Mouse (Mus musculus): ENCODE measurements around the gene Mgat5. TPM values are rescaled to one million over a fixed set of nuclear protein-coding genes. Genes with fewer than 3 reads are reported as not detected.
A peak's percentile ranks its signal among the peaks of the same experiment; 100 is the strongest.

Gene Mgat5
- polyA plus RNA-seq, 1 experiment, result 4.9 TPM

GRCm38 (mm10) chr1:127319768-127320167 lies 115.0 kb downstream of the Mgat5 start:
- Histone ChIP-seq H3K4me1 (ENCODE audit: control insufficient read depth, insufficient read depth, insufficient read length) (peaks cover 13% of the 10 kb centered on the region; the same call in 1 of the 2 replicates), H3K4me3 (ENCODE audit: extremely low read depth, insufficient read depth, insufficient read length) (no peak overlapping the region), H3K36me3 (ENCODE audit: control insufficient read depth, insufficient read depth, low read length) (peaks cover 4% of the 10 kb centered on the region; the same call in 1 of the 2 replicates), H3K27ac (ENCODE audit: insufficient read depth, low read length) (no peak overlapping the region; the same call in 1 of the 2 replicates), H3K27me3 (ENCODE audit: control insufficient read depth, insufficient read depth, low read length) (no peaks in the 10 kb centered on the region)
- WGBS, result 68% methylated on average over 6 of the region's 6 CpGs
- no peak for TF ChIP-seq POLR2A (IDR thresholded peaks at IDR 0.05; ENCODE audit: low read depth, low read length)
- no peak for DNase-seq (ENCODE audit: low read depth in 1 of 2, low spot score in 2 of 2)

GRCm38 (mm10) chr1:127320956-127321355 lies 116.1 kb downstream of the Mgat5 start:
- DNase-seq (ENCODE audit: low read depth in 1 of 2, low spot score in 2 of 2), result no peak
- H3K27me3 ChIP-seq (ENCODE audit: control insufficient read depth, insufficient read depth, low read length), result no peaks in the 10 kb centered on the region
- H3K4me3 ChIP-seq (ENCODE audit: extremely low read depth, insufficient read depth, insufficient read length), result no peak overlapping the region
- H3K4me1 ChIP-seq (ENCODE audit: control insufficient read depth, insufficient read depth, insufficient read length), result peaks cover 11% of the 10 kb centered on the region; the same call in 1 of the 2 replicates
- H3K27ac ChIP-seq (ENCODE audit: insufficient read depth, low read length), result no peak overlapping the region
- 87% methylated on average over 10 of the region's 10 CpGs for WGBS
- H3K36me3 ChIP-seq (ENCODE audit: control insufficient read depth, insufficient read depth, low read length), result peaks cover 4% of the 10 kb centered on the region; the same call in 1 of the 2 replicates
- TF ChIP-seq CTCF (IDR thresholded peaks at IDR 0.05; ENCODE audit: extremely low read depth, insufficient read depth, insufficient read length, insufficient replicate concordance) (no peak), POLR2A (IDR thresholded peaks at IDR 0.05; ENCODE audit: low read depth, low read length) (no peak)

- peak overlapping the region; percentile 32; the same call in 1 of the 2 replicates for H3K27ac ChIP-seq (ENCODE audit: insufficient read depth, low read length)
Measured at GRCm38 (mm10) chr1:127321638-127322037, 116.8 kb downstream of the Mgat5 start.

GRCm38 (mm10) chr1:127322169-127322805 lies 117.5 kb downstream of the Mgat5 start:
- DNase-seq (ENCODE audit: low read depth in 1 of 2, low spot score in 2 of 2), result peak in 1 of 2 experiments; percentile 51

More at GRCm38 (mm10) chr1:127321638-127322037, 116.8 kb downstream of the Mgat5 start:
- Histone ChIP-seq H3K4me3 (ENCODE audit: extremely low read depth, insufficient read depth, insufficient read length) (no peak overlapping the region), H3K27me3 (ENCODE audit: control insufficient read depth, insufficient read depth, low read length) (no peaks in the 10 kb centered on the region), H3K4me1 (ENCODE audit: control insufficient read depth, insufficient read depth, insufficient read length) (peaks cover 11% of the 10 kb centered on the region; the same call in 1 of the 2 replicates), H3K36me3 (ENCODE audit: control insufficient read depth, insufficient read depth, low read length) (peaks cover 4% of the 10 kb centered on the region; the same call in 1 of the 2 replicates)
- 4% methylated on average over 3 of the region's 3 CpGs for WGBS
- TF ChIP-seq CTCF (IDR thresholded peaks at IDR 0.05; ENCODE audit: extremely low read depth, insufficient read depth, insufficient read length, insufficient replicate concordance) (no peak), POLR2A (IDR thresholded peaks at IDR 0.05; ENCODE audit: low read depth, low read length) (no peak)
- DNase-seq (ENCODE audit: low read depth in 1 of 2, low spot score in 2 of 2), result no peak

GRCm38 (mm10) chr1:127325601-127326198 lies 120.9 kb downstream of the Mgat5 start:
- Histone ChIP-seq H3K4me1 (ENCODE audit: control insufficient read depth, insufficient read depth, insufficient read length) (peaks cover 5% of the 10 kb centered on the region; the same call in 1 of the 2 replicates), H3K27ac (ENCODE audit: insufficient read depth, low read length) (no peak overlapping the region), H3K27me3 (ENCODE audit: control insufficient read depth, insufficient read depth, low read length) (no peaks in the 10 kb centered on the region), H3K4me3 (ENCODE audit: extremely low read depth, insufficient read depth, insufficient read length) (no peak overlapping the region), H3K36me3 (ENCODE audit: control insufficient read depth, insufficient read depth, low read length) (peaks cover 4% of the 10 kb centered on the region; the same call in 1 of the 2 replicates)
- TF ChIP-seq CTCF (IDR thresholded peaks at IDR 0.05; ENCODE audit: extremely low read depth, insufficient read depth, insufficient read length, insufficient replicate concordance) (no peak), POLR2A (IDR thresholded peaks at IDR 0.05; ENCODE audit: low read depth, low read length) (no peak)
- no peak for DNase-seq (ENCODE audit: low read depth in 1 of 2, low spot score in 2 of 2)
- 85% methylated on average over 8 of the region's 8 CpGs for WGBS

More at GRCm38 (mm10) chr1:127322169-127322805, 117.5 kb downstream of the Mgat5 start:
- Histone ChIP-seq H3K4me1 (ENCODE audit: control insufficient read depth, insufficient read depth, insufficient read length) (peaks cover 11% of the 10 kb centered on the region; the same call in 1 of the 2 replicates), H3K27me3 (ENCODE audit: control insufficient read depth, insufficient read depth, low read length) (no peaks in the 10 kb centered on the region), H3K27ac (ENCODE audit: insufficient read depth, low read length) (peak overlapping the region; percentile 32; the same call in 1 of the 2 replicates), H3K36me3 (ENCODE audit: control insufficient read depth, insufficient read depth, low read length) (peaks cover 4% of the 10 kb centered on the region; the same call in 1 of the 2 replicates), H3K4me3 (ENCODE audit: extremely low read depth, insufficient read depth, insufficient read length) (no peak overlapping the region)
- WGBS, result 42% methylated on average over 5 of the region's 5 CpGs
- TF ChIP-seq POLR2A (IDR thresholded peaks at IDR 0.05; ENCODE audit: low read depth, low read length) (no peak), CTCF (IDR thresholded peaks at IDR 0.05; ENCODE audit: extremely low read depth, insufficient read depth, insufficient read length, insufficient replicate concordance) (no peak)

GRCm38 (mm10) chr1:127327773-127328172 lies 123.0 kb downstream of the Mgat5 start:
- WGBS, result 90% methylated on average over 6 of the region's 6 CpGs
- Histone ChIP-seq H3K4me1 (ENCODE audit: control insufficient read depth, insufficient read depth, insufficient read length) (no peaks in the 10 kb centered on the region), H3K4me3 (ENCODE audit: extremely low read depth, insufficient read depth, insufficient read length) (no peak overlapping the region), H3K27ac (ENCODE audit: insufficient read depth, low read length) (no peak overlapping the region), H3K27me3 (ENCODE audit: control insufficient read depth, insufficient read depth, low read length) (no peaks in the 10 kb centered on the region), H3K36me3 (ENCODE audit: control insufficient read depth, insufficient read depth, low read length) (no peaks in the 10 kb centered on the region)
- DNase-seq (ENCODE audit: low read depth in 1 of 2, low spot score in 2 of 2), result no peak
- no peak for TF ChIP-seq CTCF (IDR thresholded peaks at IDR 0.05; ENCODE audit: extremely low read depth, insufficient read depth, insufficient read length, insufficient replicate concordance)
- TF ChIP-seq POLR2A (IDR thresholded peaks at IDR 0.05; ENCODE audit: low read depth, low read length), result no peak

Data from spleen, adult 2 months (tissue).